Mouse (Mus musculus) layer of hippocampus, adult 2 months (tissue): Measurements from ENCODE around the gene Ccdc124. TPM values are rescaled to one million over a fixed set of nuclear protein-coding genes. Genes with fewer than 3 reads are reported as not detected.

ENCODE experiments used
- DNase-seq, 2 experiments: peaks; one replicate each; pipeline ENCODE4 v3.0.0; 2022; ENCODE audit warnings: low spot score in 2 of 2
- H3K27ac ChIP-seq: fragments of 200-600 bp; 2 replicates; pipeline ENCODE4 v1.8.1; 2022
- H3K4me3 ChIP-seq: fragments of 200-600 bp; 2 replicates; pipeline ENCODE4 v1.8.1; 2022; ENCODE audit warnings: mild to moderate bottlenecking
- CTCF ChIP-seq: fragments of 200-600 bp; conservative IDR thresholded peaks from 2 replicates; pipeline ENCODE4 v1.8.1; 2022; ENCODE audit warnings: antibody characterized with exemption, mild to moderate bottlenecking, moderate library complexity
- long read RNA-seq, 2 experiments: library from polyadenylated mRNA; stranded (forward); transcript quantifications; one replicate each; pipeline ENCODE4 v2.0.0; 2021; ENCODE audit warnings: borderline mapping rate in 2 of 2
- total RNA-seq, 2 experiments: library from RNA; stranded (reverse); gene quantifications; 2 replicates each; pipeline ENCODE4 v1.2.3; 2021

Gene Ccdc124
- 10 to 100 TPM; 82.2 to 88.9 TPM for total RNA-seq
- long read RNA-seq, experiment 1, transcript Ccdc124-201 (5 exons, 1,356 nt) = major isoform, 88 of 102 reads
- long read RNA-seq, experiment 1, partial matches to known transcripts = 10 of 102 reads
- long read RNA-seq, experiment 1, other reads (novel, unspliced or antisense) = 4 of 102 reads
- long read RNA-seq, experiment 2, transcript Ccdc124-201 (5 exons, 1,356 nt) = major isoform, 99 of 112 reads
- long read RNA-seq, experiment 2, partial matches to known transcripts = 8 of 112 reads
- long read RNA-seq, experiment 2, other reads (novel, unspliced or antisense) = 5 of 112 reads

DNA sequence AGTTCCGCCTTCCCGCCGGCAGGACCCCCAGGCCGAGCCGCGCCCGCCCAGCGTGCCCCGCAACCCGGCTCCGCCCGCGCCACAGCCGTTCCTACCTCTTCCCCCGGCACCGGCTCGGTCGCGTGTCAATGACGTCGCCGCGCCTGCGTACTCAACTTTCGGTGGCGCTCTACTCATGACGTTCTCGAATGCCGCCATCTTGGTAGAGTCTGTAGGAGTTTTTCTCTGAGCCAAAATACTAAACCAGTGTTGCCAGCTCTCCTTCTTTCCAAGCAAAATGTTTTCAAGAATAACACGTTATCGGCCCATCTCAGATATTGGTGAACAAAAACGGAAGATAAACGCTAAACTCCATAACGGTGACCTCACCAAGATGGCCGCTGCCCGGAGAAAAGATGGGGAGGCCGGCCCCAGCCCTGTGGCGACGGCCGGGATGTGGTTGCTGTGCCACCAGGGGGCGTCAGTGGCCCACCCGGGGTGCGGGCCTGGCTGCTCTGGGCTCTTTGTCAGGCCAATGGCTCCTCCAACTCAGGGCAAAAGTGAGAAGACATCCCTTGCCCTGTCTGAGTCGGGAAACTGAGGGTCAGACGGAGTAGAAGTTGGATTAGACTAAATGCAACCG lies at the start of gene Ccdc124:
TSS of gene Ccdc124 (minus strand) at position 572 of the 622 bp plus-strand sequence.
- peak; percentile 93 to 97 for DNase-seq
- Histone ChIP-seq H3K27ac (peak within 1 kb of the TSS; percentile 96), H3K4me3 (peak within 1 kb of the TSS; percentile 71)
- peak; percentile 99 for TF ChIP-seq CTCF

DNA sequence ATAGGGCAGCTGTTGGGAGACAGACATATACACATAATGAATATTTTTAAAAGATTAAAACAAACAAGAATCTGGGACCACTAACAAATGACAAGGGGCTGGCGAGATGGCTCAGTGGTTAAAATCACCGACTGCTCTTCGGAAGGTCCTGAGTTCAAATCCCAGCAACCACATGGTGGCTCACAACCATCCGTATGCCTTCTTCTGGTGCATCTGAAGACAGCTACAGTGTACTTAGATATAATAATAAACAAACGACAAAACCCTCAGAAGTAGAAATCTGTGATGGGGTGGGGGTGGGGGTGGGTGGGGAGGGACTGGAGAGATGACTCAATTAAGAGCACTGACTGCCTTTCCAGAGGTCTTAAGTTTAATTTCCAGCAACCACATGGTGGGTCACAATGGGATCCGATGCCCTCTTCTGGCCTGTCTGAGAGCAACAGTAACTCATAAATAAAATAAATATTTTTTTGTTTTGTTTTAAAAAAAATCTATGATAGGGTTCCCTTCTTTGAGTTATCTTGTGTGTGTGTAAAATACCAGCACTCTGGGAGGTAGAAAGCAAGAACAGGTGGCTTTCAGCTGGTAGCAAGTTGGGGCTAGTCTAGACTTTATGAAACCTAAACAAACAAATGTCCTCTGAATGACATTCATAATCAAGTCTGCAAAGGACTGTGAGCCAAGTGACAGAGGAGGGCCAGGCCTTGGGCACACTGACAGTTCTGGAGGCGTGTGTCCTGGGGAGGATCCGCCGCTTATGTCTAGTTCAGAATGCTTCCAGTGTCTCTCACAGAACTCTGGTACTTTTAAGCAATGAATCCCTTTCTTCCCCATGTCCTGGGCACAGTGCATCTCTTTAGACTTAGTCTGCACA lies 46.6 kb upstream of the Ccdc124 start:
- peak; percentile 54 for TF ChIP-seq CTCF
- no peak overlapping the region for H3K4me3 ChIP-seq
- peak in 1 of 2 experiments; percentile 9 for DNase-seq
- H3K27ac ChIP-seq = no peak overlapping the region

DNA sequence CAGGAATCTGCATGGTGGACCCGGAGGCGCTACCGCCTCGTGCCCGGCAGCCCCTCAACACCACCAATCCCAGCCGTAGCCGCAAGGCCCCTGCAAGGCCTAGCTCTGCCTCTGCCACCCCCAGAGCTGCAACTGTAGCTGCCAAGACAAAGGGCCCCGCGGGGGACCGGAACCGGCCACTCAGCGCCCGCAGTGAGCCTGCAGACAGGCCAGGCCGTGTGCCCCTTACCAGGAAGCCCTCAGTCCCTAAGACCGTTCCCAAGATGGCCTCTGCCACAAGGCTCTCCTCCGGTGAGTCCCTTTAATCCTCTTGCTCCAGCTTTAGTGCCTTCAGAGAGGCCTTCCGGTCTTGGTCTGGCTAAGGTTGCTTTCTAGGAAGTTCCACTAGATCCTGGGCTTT lies 41.0 kb upstream of the Ccdc124 start:
- no peak for DNase-seq
- TF ChIP-seq CTCF = no peak
- H3K27ac ChIP-seq = peak overlapping the region; percentile 76

DNA sequence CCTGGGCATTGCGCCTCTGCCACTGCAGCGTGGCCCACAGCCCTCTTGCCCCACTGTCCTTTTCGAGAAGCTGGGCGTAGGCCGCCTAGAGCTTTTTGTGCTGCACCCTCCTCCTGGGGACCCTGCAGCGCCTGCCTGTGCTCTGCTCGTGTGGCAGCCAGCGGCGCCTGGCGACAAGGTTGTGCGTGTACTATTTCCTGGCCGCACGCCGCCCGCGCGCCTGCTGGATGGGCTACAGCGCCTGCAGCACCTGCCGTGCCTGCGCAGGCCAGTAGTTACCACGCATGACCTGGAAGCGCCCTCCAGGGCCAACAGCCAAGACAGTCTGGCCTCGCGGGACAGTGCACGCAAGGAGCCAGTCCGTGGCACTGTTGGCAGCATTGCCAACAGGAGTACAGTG lies 39.8 kb upstream of the Ccdc124 start:
- no peak overlapping the region for H3K4me3 ChIP-seq
- H3K27ac ChIP-seq = peak overlapping the region; percentile 76
- no peak for TF ChIP-seq CTCF
- no peak for DNase-seq

More for the DNA sequence above, 41.0 kb upstream of the Ccdc124 start:
- H3K4me3 ChIP-seq = no peak overlapping the region

DNA sequence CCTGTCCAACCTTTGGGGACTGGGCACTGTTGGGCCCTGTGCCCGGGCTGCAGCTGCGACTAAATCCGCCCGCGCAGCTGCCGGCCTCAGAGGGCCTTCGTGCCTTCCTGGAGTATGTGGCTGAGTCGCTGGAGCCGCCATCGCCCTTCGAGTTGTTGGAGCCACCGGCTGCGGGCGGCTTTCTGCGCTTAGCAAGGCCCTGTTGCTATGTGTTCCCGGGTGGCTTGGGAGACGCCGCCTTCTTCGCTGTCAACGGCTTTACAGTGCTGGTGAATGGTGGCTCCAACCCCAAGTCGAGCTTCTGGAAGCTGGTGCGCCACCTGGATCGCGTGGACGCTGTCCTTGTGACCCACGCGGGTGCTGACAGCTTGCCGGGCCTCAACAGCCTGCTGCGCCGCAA lies 39.2 kb upstream of the Ccdc124 start:
- TF ChIP-seq CTCF = no peak

DNA sequence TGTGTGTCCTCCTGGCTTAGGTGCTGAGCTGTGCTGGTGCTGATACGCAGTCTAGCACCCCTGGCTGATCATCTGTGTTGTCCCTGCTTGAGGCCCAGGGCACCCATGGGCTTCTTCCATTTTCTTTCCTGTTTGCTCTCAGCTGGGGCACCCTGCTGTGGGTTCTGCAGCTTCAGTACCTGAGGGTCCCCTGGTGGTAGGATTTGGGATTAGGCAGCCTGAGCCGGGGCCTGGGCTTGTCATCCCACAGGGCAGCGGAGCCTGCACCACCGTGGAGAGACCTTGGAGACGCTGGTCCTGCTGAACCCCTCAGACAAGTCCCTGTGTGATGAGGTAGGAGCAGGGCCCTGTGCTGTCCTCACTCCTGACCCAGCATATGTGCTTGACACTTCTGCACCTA lies 37.9 kb upstream of the Ccdc124 start:
- no peak overlapping the region for H3K27ac ChIP-seq
- no peak for DNase-seq
- no peak overlapping the region for H3K4me3 ChIP-seq
- TF ChIP-seq CTCF = peak; percentile 63

More for the DNA sequence above, 39.2 kb upstream of the Ccdc124 start:
- DNase-seq = no peak
- Histone ChIP-seq H3K27ac (peak overlapping the region; percentile 76), H3K4me3 (no peak overlapping the region)

DNA sequence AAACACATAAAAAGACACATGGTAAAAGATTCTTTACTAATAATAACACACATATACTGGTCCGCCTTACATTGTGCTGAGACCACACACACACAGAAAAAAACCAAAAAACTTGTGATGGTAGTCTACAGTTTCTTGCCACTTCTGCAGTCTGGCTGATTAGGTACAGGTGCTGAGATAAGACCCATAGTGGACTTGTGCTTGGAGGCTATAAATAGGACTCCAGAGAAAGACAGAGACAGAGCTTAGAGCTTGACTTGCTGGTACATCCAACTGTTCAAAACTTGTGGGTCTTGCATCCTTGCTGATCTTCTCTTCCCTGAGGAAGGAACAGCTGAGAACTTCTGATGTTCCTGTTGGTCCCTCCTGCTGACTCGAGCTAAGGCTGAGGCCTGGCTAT lies 33.8 kb upstream of the Ccdc124 start:
- DNase-seq = no peak
- H3K27ac ChIP-seq = no peak overlapping the region
- TF ChIP-seq CTCF = no peak
- no peak overlapping the region for H3K4me3 ChIP-seq

DNA sequence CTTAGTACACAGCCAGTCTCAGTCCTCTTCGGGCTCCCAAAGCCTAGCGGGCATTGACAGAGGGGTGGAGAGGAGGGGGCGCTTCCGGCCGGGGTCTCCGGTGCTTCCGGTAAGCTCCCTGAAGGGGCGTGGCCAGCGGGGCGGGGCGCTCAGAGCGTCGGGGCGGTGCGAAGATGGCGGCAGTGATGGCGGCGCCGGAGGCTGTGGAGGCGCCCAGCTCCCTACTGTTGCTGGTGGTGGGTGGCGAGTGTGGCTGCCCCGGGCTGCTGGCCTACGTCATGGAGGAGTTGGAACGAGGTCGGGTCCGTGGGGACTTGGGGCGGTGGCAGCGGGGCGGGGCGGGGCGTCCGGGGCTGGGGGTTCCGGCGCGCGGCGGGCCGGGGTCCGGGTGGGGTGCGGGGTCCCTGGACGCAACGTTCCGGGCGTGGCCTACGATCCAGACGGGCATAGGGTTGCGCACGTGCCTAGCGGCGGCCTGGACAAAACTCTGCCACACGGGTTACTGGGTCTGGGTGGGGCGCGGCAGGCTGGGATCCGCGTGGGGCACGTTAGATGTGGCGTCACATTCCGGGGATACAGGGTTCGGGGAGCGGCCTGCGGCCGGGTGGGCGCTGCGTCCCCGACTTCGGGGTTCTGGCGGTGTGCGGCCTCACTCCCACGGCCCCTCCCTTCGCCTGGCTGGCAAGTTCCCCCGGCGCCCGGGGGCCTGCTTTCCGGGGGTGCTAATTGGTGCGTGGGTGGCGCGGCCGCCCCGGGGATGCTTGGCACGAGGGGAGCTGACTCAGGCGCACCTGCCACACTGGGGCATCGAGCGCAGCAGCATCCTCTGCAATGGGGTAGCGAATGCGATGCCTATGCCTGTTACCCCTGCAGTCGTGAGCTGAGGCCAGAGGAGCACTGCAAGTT lies 32.3 kb upstream of the Ccdc124 start, which contains the start of gene Map1s:
TSS of gene Map1s (plus strand) at position 102 of the 906 bp plus-strand sequence.
- TF ChIP-seq CTCF = 0 out of 2 replicates have a peak, but pooled peaks have one; percentile 19
- H3K4me3 ChIP-seq = peak within 1 kb of the TSS; percentile 85

DNA sequence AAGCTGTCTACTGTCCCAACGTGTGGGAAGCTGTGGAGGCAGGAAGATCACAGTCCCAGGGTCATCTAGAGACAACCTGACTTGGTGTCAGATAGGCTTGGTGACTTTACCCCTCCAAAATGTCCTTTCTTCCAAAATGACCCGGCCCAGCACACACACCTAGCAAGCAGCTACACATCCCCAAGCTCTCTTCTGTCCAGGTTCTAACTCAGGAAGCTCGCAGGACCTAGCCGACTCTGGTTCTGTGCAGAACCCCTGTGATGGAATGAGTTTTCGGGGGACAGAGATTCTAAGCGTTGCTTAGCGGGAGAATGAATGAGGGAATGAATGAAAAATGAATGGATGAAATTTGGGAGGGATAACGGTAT lies 31.7 kb upstream of the Ccdc124 start:
- no peak for DNase-seq
- H3K4me3 ChIP-seq = peak overlapping the region; percentile 85
- no peak for TF ChIP-seq CTCF

More for the DNA sequence above, 32.3 kb upstream of the Ccdc124 start, which contains the start of gene Map1s:
- peak within 1 kb of the TSS; percentile 95 for H3K27ac ChIP-seq
- peak; percentile 83 to 85 for DNase-seq

DNA sequence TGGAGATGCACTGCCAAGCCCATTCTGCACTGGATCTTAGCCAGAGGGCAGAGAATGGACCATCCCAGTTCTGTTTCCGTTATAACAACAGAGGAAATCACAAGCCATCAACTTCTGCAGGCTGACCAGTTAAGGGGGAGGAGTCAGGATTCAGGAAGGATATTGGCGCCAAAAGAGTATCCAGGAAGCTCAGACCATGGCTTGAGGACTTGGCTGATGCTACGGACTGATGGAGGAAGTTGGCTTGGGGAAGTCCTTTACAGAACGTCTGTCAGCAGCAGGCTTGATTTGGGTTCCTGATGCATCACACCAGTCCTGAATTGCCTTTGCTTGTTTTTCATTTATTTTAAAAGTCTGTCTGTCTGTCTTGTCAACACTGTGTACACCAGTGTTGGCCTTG lies 30.8 kb upstream of the Ccdc124 start:
- no peak for DNase-seq
- Histone ChIP-seq H3K4me3 (no peak overlapping the region), H3K27ac (no peak overlapping the region)
- TF ChIP-seq CTCF = no peak

More for the DNA sequence above, 31.7 kb upstream of the Ccdc124 start:
- H3K27ac ChIP-seq = peak overlapping the region; percentile 95

DNA sequence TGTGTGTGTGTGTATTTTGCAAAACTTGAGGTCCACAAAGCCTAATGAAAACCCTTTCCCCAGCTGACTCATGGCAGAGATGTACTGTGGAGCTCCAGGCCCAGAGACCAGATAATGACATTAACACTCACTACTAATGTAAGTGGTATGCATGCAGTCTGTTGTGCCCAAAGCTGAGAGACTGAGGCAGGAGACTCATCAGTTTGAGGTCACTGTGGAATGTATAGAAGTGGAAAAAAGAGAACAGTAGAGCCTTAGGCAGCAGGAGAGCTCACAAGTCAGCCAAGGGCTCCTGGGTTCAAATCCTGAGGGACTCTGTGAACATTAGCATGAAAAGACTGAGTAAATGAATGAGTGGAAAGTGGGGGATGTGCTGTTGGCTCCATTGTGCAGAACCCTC lies 29.8 kb upstream of the Ccdc124 start:
- no peak for TF ChIP-seq CTCF
- DNase-seq = no peak

DNA sequence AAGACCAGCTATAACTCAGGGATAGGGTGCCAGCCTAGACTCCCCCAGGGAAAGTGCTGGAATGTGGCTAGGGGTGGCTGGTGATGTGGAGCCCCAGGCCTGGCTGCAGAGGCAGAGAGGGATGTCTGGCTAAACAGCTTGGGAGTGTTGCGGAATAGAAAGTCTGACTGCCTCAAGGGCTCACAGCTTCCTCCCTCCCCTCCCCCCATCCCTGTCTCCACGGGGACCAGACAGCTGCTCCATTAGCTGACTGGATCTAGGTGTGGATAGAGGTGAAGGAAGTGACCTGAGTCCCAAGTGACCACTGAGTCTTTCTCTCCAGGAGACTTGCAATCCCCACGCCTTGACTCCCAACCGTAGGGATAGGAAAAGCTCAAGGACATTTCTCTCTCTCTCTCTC lies 29.4 kb upstream of the Ccdc124 start:
- DNase-seq = no peak
- no peak overlapping the region for H3K27ac ChIP-seq
- no peak for TF ChIP-seq CTCF
- H3K4me3 ChIP-seq = no peak overlapping the region

More for the DNA sequence above, 29.8 kb upstream of the Ccdc124 start:
- H3K27ac ChIP-seq = no peak overlapping the region
- H3K4me3 ChIP-seq = no peak overlapping the region
